ENCODE assay signal across 8 mouse cellular contexts in genomic region chr9:48353148-48353698, GRCm38 (mm10). TPM values are rescaled to one million over a fixed set of nuclear protein-coding genes. Genes with fewer than 3 reads are reported as not detected.
DNase-seq lines count a peak whose midpoint lies in the region; ATAC-seq and TF ChIP-seq lines count a peak whose summit lies in the region.

Nxpe2 (minus strand) TSS chr9:48353454.

- TF ChIP-seq POLR2A in thymus, adult 2 months (IDR thresholded peaks at IDR 0.05; ENCODE audit: control insufficient read depth, extremely low read depth, insufficient read depth, low read length, poor library complexity): no peak

- H3K9ac ChIP-seq in heart, embryonic 14.5 days (ENCODE audit: low read length): no peak within 1 kb of the TSS
- peak within 1 kb of the TSS; percentile 61; the same call in 1 of the 2 replicates for H3K9ac ChIP-seq in liver, embryonic 12.5 days

- no peak for ATAC-seq in heart, embryonic 14.5 days (ENCODE audit: insufficient number of reproducible peaks, insufficient read depth, low FRiP score, low read depth)
- ATAC-seq in liver, embryonic 12.5 days: peak; percentile 57; the same call in 1 of the 2 replicates

- intact Hi-C loops in gastrocnemius, postnatal 14 days (cut with DNase I; ENCODE audit: low total_unique reads): no loop called here

- H3K27ac ChIP-seq in heart, embryonic 14.5 days (replicated peaks in 1 of 2; ENCODE audit: control insufficient read depth in 1 of 2, insufficient read depth in 1 of 2, low read depth in 2 of 2, low read length in 2 of 2): peak within 1 kb of the TSS; percentile 60 to 77
- H3K27ac ChIP-seq in liver, embryonic 12.5 days: peak within 1 kb of the TSS; percentile 76
- H3K27ac ChIP-seq in thymus, adult 2 months (ENCODE audit: control insufficient read depth, insufficient read depth, low read length): no peak within 1 kb of the TSS

- no peak for TF ChIP-seq CTCF in thymus, adult 2 months (IDR thresholded peaks at IDR 0.05; ENCODE audit: borderline replicate concordance, control insufficient read depth, extremely low read depth, insufficient read depth, low read length, poor library complexity)

- H3K4me2 ChIP-seq in heart, embryonic 14.5 days (ENCODE audit: low read length): no peak within 1 kb of the TSS
- peak within 1 kb of the TSS; percentile 20 for H3K4me2 ChIP-seq in liver, embryonic 12.5 days

- peaks cover 0 to 3% of the 10 kb centered on the region in 2 experiments; a peak in 2 of 4 replicates for H3K4me1 ChIP-seq in heart, embryonic 14.5 days (ENCODE audit: control insufficient read depth in 2 of 2, insufficient read depth in 2 of 2, low read length in 2 of 2)
- H3K4me1 ChIP-seq in liver, embryonic 12.5 days: peaks cover 56% of the 10 kb centered on the region
- no peaks in the 10 kb centered on the region for H3K4me1 ChIP-seq in thymus, adult 2 months (replicated peaks; ENCODE audit: control insufficient read depth, insufficient read depth, low read length)

- H3K36me3 ChIP-seq in heart, embryonic 14.5 days (ENCODE audit: control insufficient read depth, insufficient read depth, low read length): no peaks in the 10 kb centered on the region
- no peaks in the 10 kb centered on the region for H3K36me3 ChIP-seq in liver, embryonic 12.5 days
- H3K36me3 ChIP-seq in thymus, adult 2 months (ENCODE audit: control insufficient read depth, insufficient read depth, low read length): no peaks in the 10 kb centered on the region

- H3K9me3 ChIP-seq in heart, embryonic 14.5 days (ENCODE audit: control insufficient read depth, low read length): no peaks in the 10 kb centered on the region
- no peaks in the 10 kb centered on the region for H3K9me3 ChIP-seq in liver, embryonic 12.5 days (replicated peaks)

- DNase-seq in gastrocnemius, postnatal 14 days: peak; percentile 9
- no peak for DNase-seq in gastrocnemius, adult 8-10 months (ENCODE audit: low spot score in 2 of 2)
- peak; percentile 27 for DNase-seq in R1 (ENCODE audit: low read depth, low spot score)
- no peak for DNase-seq in thymus, adult 2 months
- DNase-seq in embryo, embryonic 11 days: no peak
- DNase-seq in Muller cell, postnatal 12 days (ENCODE audit: inconsistent ontology term): no peak

- no peaks in the 10 kb centered on the region for H3K27me3 ChIP-seq in heart, embryonic 14.5 days (ENCODE audit: control insufficient read depth, insufficient read depth, low read length)
- no peaks in the 10 kb centered on the region for H3K27me3 ChIP-seq in liver, embryonic 12.5 days (replicated peaks)
- H3K27me3 ChIP-seq in thymus, adult 2 months (ENCODE audit: control insufficient read depth, insufficient read depth, low read length): no peaks in the 10 kb centered on the region

- WGBS in heart, embryonic 14.5 days: 51% methylated on average over 2 of the region's 2 CpGs
- 27% methylated on average over 2 of the region's 2 CpGs for WGBS in liver, embryonic 12.5 days (ENCODE audit: insufficient replicate concordance)
- WGBS in thymus, adult 2 months: 14% methylated on average over 2 of the region's 2 CpGs

- no peak within 1 kb of the TSS for H3K4me3 ChIP-seq in heart, embryonic 14.5 days (ENCODE audit: control insufficient read depth in 1 of 2, insufficient read depth in 1 of 2, low read depth in 1 of 2, low read length in 2 of 2)
- no peak within 1 kb of the TSS for H3K4me3 ChIP-seq in liver, embryonic 12.5 days
- no peak within 1 kb of the TSS for H3K4me3 ChIP-seq in thymus, adult 2 months (ENCODE audit: control insufficient read depth, insufficient read depth, low read length)

RNA-seq across cellular contexts. Expression of gene Nxpe2, which starts in this region (rescaled TPM):
- total RNA-seq in gastrocnemius, postnatal 14 days (2021): under 1 TPM; 0.39 to 0.66 TPM
- under 1 TPM; 0.34 to 0.52 (median 0.46) TPM for total RNA-seq in gastrocnemius, adult 8-10 months (2022)
- 1.5 and 2.0 TPM in 2 replicates for polyA plus RNA-seq in heart, embryonic 14.5 days (2014; fragmentation: Nextera tagmentation; extraction: Ambion mirVana)
- 130 and 139 TPM in 2 replicates for polyA plus RNA-seq in liver, embryonic 12.5 days (2016; fragmentation: Nextera tagmentation; extraction: Ambion mirVana)
- polyA plus RNA-seq in thymus, adult 2 months (2012; rRNA removed): 1.3 and 2.1 TPM in 2 replicates

Comparison
In these comparisons a context has a peak if more than half of its experiments do, and no peak if none do; other contexts are left out.
1. RNA of gene Nxpe2 (polyA plus RNA-seq): 130 to 139 TPM in liver, embryonic 12.5 days; 1.3 to 2.1 TPM in thymus, adult 2 months and 1.5 to 2.0 TPM in heart, embryonic 14.5 days; every median in the first group is over 10 times any median in the second.
2. Peak in DNase-seq in gastrocnemius, postnatal 14 days; RNA of the gene not detected or under 1 TPM.